Comparison of ENCODE assay signal across 8 mouse cellular contexts in the genomic region with DNA sequence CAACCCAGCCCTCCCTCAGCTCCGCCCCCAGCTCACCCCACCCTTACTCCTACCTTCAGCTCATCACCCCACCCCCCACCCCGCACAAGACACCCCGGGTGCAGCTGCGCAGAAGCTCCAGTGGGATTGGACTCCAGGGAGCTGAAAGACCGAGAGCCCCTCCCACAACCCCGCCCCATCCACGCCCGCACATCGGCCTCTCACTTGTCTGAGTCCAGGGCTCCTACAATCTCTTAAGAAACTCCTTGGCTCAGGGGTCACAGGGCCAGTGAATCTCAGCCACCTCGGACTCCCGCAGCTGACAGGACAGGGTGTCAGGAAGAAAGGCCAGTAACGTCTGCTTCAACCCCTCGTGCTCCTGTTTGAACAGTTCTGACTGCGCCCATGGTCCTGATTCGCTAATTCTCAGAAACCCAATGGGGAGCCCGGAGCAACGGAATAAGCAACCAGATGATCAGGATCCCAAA.
DNase-seq lines count a peak whose midpoint lies in the region; ATAC-seq and TF ChIP-seq lines count a peak whose summit lies in the region.
"Not testable (repeated sequence)": the region's sequence is repeated elsewhere in the genome, so short reads cannot be mapped to it uniquely, and the experiment has no call there.

No protein-coding gene starts in this region.

- H3K27me3 ChIP-seq in ES-Bruce4 (ENCODE audit: control insufficient read depth, insufficient read depth, low read length, poor library complexity, severe bottlenecking); embryonic facial prominence, embryonic 10.5 days (replicated peaks; ENCODE audit: low read depth, poor library complexity, severe bottlenecking); heart, embryonic 10.5 days (ENCODE audit: insufficient read depth, poor library complexity, severe bottlenecking); hindbrain, postnatal 0 days (ENCODE audit: insufficient read depth, low read length); limb, embryonic 11.5 days (ENCODE audit: control insufficient read depth, insufficient read depth, low read length); midbrain, embryonic 10.5 days (ENCODE audit: low read depth, poor library complexity, severe bottlenecking): not testable (repeated sequence)

- peak overlapping the region; percentile 41 for H3K4me2 ChIP-seq in hindbrain, postnatal 0 days (ENCODE audit: low read depth, low read length)
- H3K4me2 ChIP-seq in limb, embryonic 11.5 days (ENCODE audit: low read depth, severe bottlenecking) = peak overlapping the region; percentile 31

- not testable (repeated sequence) for TF ChIP-seq EP300 in ES-Bruce4 (IDR thresholded peaks at IDR 0.05; ENCODE audit: insufficient read depth, low read depth, low read length)

- not testable (repeated sequence) for TF ChIP-seq POLR2A in ES-Bruce4 (IDR thresholded peaks at IDR 0.05; ENCODE audit: insufficient read depth, low read length)

- peak overlapping the region; percentile 42 for H3K9ac ChIP-seq in ES-Bruce4 (ENCODE audit: low read depth, poor library complexity, severe bottlenecking)
- H3K9ac ChIP-seq in hindbrain, postnatal 0 days (replicated peaks; ENCODE audit: low read length); limb, embryonic 11.5 days (ENCODE audit: low read length): not testable (repeated sequence)

- H3K27ac ChIP-seq in ES-Bruce4 (ENCODE audit: insufficient read depth, low read length) = peak overlapping the region; percentile 84
- H3K27ac ChIP-seq in embryonic facial prominence, embryonic 10.5 days (replicated peaks); heart, embryonic 10.5 days; hindbrain, postnatal 0 days; limb, embryonic 11.5 days (replicated peaks; ENCODE audit: low read depth, low read length); midbrain, embryonic 10.5 days (replicated peaks): not testable (repeated sequence)

- peaks cover 12% of the 10 kb centered on the region for H3K9me3 ChIP-seq in ES-Bruce4 (replicated peaks; ENCODE audit: control insufficient read depth, insufficient read depth, low read length, poor library complexity, severe bottlenecking)
- H3K9me3 ChIP-seq in embryonic facial prominence, embryonic 10.5 days; heart, embryonic 10.5 days; hindbrain, postnatal 0 days (ENCODE audit: low read length); limb, embryonic 11.5 days (ENCODE audit: control insufficient read depth, low read length); midbrain, embryonic 10.5 days (replicated peaks): not testable (repeated sequence)

- ATAC-seq in hindbrain, postnatal 0 days = peak; percentile 83
- peak; percentile 80 for ATAC-seq in limb, embryonic 11.5 days (ENCODE audit: insufficient number of reproducible peaks, low FRiP score, low TSS enrichment, low read depth)

- H3K4me1 ChIP-seq in ES-Bruce4 (ENCODE audit: control insufficient read depth, insufficient read depth, low read length); embryonic facial prominence, embryonic 10.5 days; heart, embryonic 10.5 days; hindbrain, postnatal 0 days (ENCODE audit: insufficient read depth, low read length); limb, embryonic 11.5 days (ENCODE audit: control insufficient read depth, insufficient read depth, low read length); midbrain, embryonic 10.5 days: not testable (repeated sequence)

- not testable (repeated sequence) for H3K36me3 ChIP-seq in ES-Bruce4 (ENCODE audit: control insufficient read depth, insufficient read depth, low read length, poor library complexity, severe bottlenecking); embryonic facial prominence, embryonic 10.5 days (replicated peaks); heart, embryonic 10.5 days; hindbrain, postnatal 0 days (ENCODE audit: insufficient read depth, low read length); limb, embryonic 11.5 days (ENCODE audit: control insufficient read depth, insufficient read depth, low read length); midbrain, embryonic 10.5 days

- TF ChIP-seq CTCF in ES-Bruce4 (IDR thresholded peaks at IDR 0.05; ENCODE audit: low read depth, low read length); hindbrain, postnatal 0 days (IDR thresholded peaks at IDR 0.05; ENCODE audit: low read depth): not testable (repeated sequence)

- peak; percentile 35 for DNase-seq in cerebellum, adult 11 months
- DNase-seq in embryonic facial prominence, embryonic 10.5 days (ENCODE audit: low spot score) = peak; percentile 56
- DNase-seq in heart, embryonic 10.5 days (ENCODE audit: low spot score) = peak; percentile 77
- peak; percentile 8 for DNase-seq in hindbrain, postnatal 0 days (ENCODE audit: low spot score)
- DNase-seq in limb, embryonic 11.5 days (ENCODE audit: low spot score) = peak; percentile 24
- DNase-seq in midbrain, embryonic 10.5 days (ENCODE audit: low spot score) = peak; percentile 49
- peak; percentile 22 for DNase-seq in retina, embryonic 14.5 days (ENCODE audit: low spot score)

- 4% methylated on average over 17 of the region's 17 CpGs for WGBS in embryonic facial prominence, embryonic 10.5 days
- 5% methylated on average over 17 of the region's 17 CpGs for WGBS in heart, embryonic 10.5 days
- WGBS in hindbrain, postnatal 0 days = 4% methylated on average over 17 of the region's 17 CpGs
- 3% methylated on average over 17 of the region's 17 CpGs for WGBS in limb, embryonic 11.5 days
- 4% methylated on average over 17 of the region's 17 CpGs for WGBS in midbrain, embryonic 10.5 days

- H3K4me3 ChIP-seq in ES-Bruce4 (ENCODE audit: low read depth, low read length) = peak overlapping the region; percentile 58
- H3K4me3 ChIP-seq in embryonic facial prominence, embryonic 10.5 days = peak overlapping the region; percentile 45
- peak overlapping the region; percentile 40 for H3K4me3 ChIP-seq in heart, embryonic 10.5 days
- H3K4me3 ChIP-seq in hindbrain, postnatal 0 days (ENCODE audit: low read length); limb, embryonic 11.5 days (ENCODE audit: low read depth, low read length): not testable (repeated sequence)
- peak overlapping the region; percentile 45 for H3K4me3 ChIP-seq in midbrain, embryonic 10.5 days

Comparison
In these comparisons a context has a peak if more than half of its experiments do, and no peak if none do; other contexts are left out.
1. DNase-seq: peak in every context shown above with its lines; median percentile 77 in heart, embryonic 10.5 days; 56 in embryonic facial prominence, embryonic 10.5 days; 49 in midbrain, embryonic 10.5 days; 35 in cerebellum, adult 11 months; 24 in limb, embryonic 11.5 days; 22 in retina, embryonic 14.5 days; 8 in hindbrain, postnatal 0 days.